Mouse (Mus musculus): Measurements from ENCODE around the gene Entpd7. TPM values are rescaled to one million over a fixed set of nuclear protein-coding genes. Genes with fewer than 3 reads are reported as not detected.

Gene Entpd7
- 10 to 100 TPM in 1 of 3 experiments, 1 to 10 TPM in 2; 6.7 to 10.7 (median 7.2) TPM for polyA plus RNA-seq (2017; shearing (Covaris generic))

- ATAC-seq = peak; percentile 98
Observed at GRCm38 (mm10) chr19:43689419-43690246, at the start of gene Entpd7. Gene Entpd7 (plus strand): TSS chr19:43689672.

GRCm38 (mm10) chr19:43641833-43642232, 47.6 kb upstream of the Entpd7 start:
- no peak for ATAC-seq

- ATAC-seq = no peak
Observed at GRCm38 (mm10) chr19:43642843-43643242, 46.6 kb upstream of the Entpd7 start.

- no peak for ATAC-seq
Observed at GRCm38 (mm10) chr19:43645508-43645907, 44.0 kb upstream of the Entpd7 start.

- ATAC-seq = no peak
Observed at GRCm38 (mm10) chr19:43646852-43647251, 42.6 kb upstream of the Entpd7 start.

GRCm38 (mm10) chr19:43647261-43647660, 42.2 kb upstream of the Entpd7 start:
- no peak for ATAC-seq

- no peak for ATAC-seq
Observed at GRCm38 (mm10) chr19:43648343-43648742, 41.1 kb upstream of the Entpd7 start.

- no peak for ATAC-seq
Observed at GRCm38 (mm10) chr19:43651241-43651785, 38.2 kb upstream of the Entpd7 start.

GRCm38 (mm10) chr19:43655735-43656492, 33.6 kb upstream of the Entpd7 start:
- ATAC-seq = no peak

GRCm38 (mm10) chr19:43659632-43660031, 29.8 kb upstream of the Entpd7 start:
- ATAC-seq = no peak

GRCm38 (mm10) chr19:43660774-43661173, 28.7 kb upstream of the Entpd7 start:
- ATAC-seq = no peak

- ATAC-seq = no peak
Observed at GRCm38 (mm10) chr19:43662176-43662967, 27.1 kb upstream of the Entpd7 start.

- no peak for ATAC-seq
Observed at GRCm38 (mm10) chr19:43663471-43663870, 26.0 kb upstream of the Entpd7 start.

GRCm38 (mm10) chr19:43665441-43666048, 23.9 kb upstream of the Entpd7 start:
- no peak for ATAC-seq

GRCm38 (mm10) chr19:43666661-43667429, 22.6 kb upstream of the Entpd7 start:
- no peak for ATAC-seq

- ATAC-seq = no peak
Observed at GRCm38 (mm10) chr19:43667430-43667809, 22.1 kb upstream of the Entpd7 start.

- no peak for ATAC-seq
Observed at GRCm38 (mm10) chr19:43669136-43669759, 20.2 kb upstream of the Entpd7 start.

- no peak for ATAC-seq
Observed at GRCm38 (mm10) chr19:43671054-43671453, 18.4 kb upstream of the Entpd7 start.

GRCm38 (mm10) chr19:43673513-43674315, 15.8 kb upstream of the Entpd7 start:
- ATAC-seq = no peak

GRCm38 (mm10) chr19:43674316-43674689, 15.2 kb upstream of the Entpd7 start:
- no peak for ATAC-seq
